Mouse (Mus musculus): Measurements from ENCODE around the gene Ankrd49. TPM values are rescaled to one million over a fixed set of nuclear protein-coding genes. Genes with fewer than 3 reads are reported as not detected.
A peak's percentile ranks its signal among the peaks of the same experiment; 100 is the strongest.

The Ankrd49 gene
- polyA plus RNA-seq, 1 experiment: 26.9 TPM

DNA sequence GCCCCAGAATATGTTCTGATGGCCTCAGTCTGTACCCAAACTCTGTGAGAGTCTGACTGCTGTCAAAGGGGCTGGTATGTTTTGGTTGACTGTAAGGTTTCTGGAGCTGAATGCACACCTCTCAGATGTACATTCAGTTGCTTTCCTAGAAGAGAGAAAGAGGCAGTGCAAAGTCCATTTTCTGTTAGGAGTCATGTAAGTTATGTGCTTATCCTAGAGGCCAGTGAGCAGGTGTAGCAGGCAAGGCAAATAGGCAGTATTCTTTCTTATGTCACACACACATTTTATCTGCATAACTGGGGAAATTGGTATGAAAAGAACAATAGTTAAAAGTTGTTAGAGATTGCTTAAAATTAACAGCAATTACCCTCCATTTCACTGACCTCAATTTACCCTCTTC lies 30.7 kb downstream of the Ankrd49 start:
- Histone ChIP-seq H3K9ac (ENCODE audit: low read depth, poor library complexity, severe bottlenecking) (no peak overlapping the region), H3K27ac (ENCODE audit: insufficient read depth, low read length) (no peak overlapping the region), H3K4me1 (ENCODE audit: control insufficient read depth, insufficient read depth, low read length) (no peaks in the 10 kb centered on the region), H3K9me3 (replicated peaks; ENCODE audit: control insufficient read depth, insufficient read depth, low read length, poor library complexity, severe bottlenecking) (no peaks in the 10 kb centered on the region), H3K36me3 (ENCODE audit: control insufficient read depth, insufficient read depth, low read length, poor library complexity, severe bottlenecking) (no peaks in the 10 kb centered on the region), H3K4me3 (ENCODE audit: low read depth, low read length) (no peak overlapping the region), H3K27me3 (ENCODE audit: control insufficient read depth, insufficient read depth, low read length, poor library complexity, severe bottlenecking) (peaks cover 2% of the 10 kb centered on the region; the same call in 1 of the 2 replicates)
- TF ChIP-seq POLR2A (IDR thresholded peaks at IDR 0.05; ENCODE audit: insufficient read depth, low read length) (no peak), CTCF (IDR thresholded peaks at IDR 0.05; ENCODE audit: low read depth, low read length) (no peak), EP300 (IDR thresholded peaks at IDR 0.05; ENCODE audit: insufficient read depth, low read depth, low read length) (no peak)

- Histone ChIP-seq H3K9me3 (replicated peaks; ENCODE audit: control insufficient read depth, insufficient read depth, low read length, poor library complexity, severe bottlenecking) (no peaks in the 10 kb centered on the region), H3K36me3 (ENCODE audit: control insufficient read depth, insufficient read depth, low read length, poor library complexity, severe bottlenecking) (no peaks in the 10 kb centered on the region), H3K4me1 (ENCODE audit: control insufficient read depth, insufficient read depth, low read length) (no peaks in the 10 kb centered on the region), H3K4me3 (ENCODE audit: low read depth, low read length) (peak within 1 kb of the TSS; percentile 33), H3K27ac (ENCODE audit: insufficient read depth, low read length) (no peak within 1 kb of the TSS), H3K9ac (ENCODE audit: low read depth, poor library complexity, severe bottlenecking) (peak within 1 kb of the TSS; percentile 30), H3K27me3 (ENCODE audit: control insufficient read depth, insufficient read depth, low read length, poor library complexity, severe bottlenecking) (peaks cover 2% of the 10 kb centered on the region; the same call in 1 of the 2 replicates)
- TF ChIP-seq EP300 (IDR thresholded peaks at IDR 0.05; ENCODE audit: insufficient read depth, low read depth, low read length) (no peak), CTCF (IDR thresholded peaks at IDR 0.05; ENCODE audit: low read depth, low read length) (no peak), POLR2A (IDR thresholded peaks at IDR 0.05; ENCODE audit: insufficient read depth, low read length) (no peak)
Observed at GRCm38 (mm10) chr9:14752001-14752522, 32.6 kb downstream of the Ankrd49 start, which contains the start of gene Fut4. Fut4 (minus strand) TSS chr9:14752393.

GRCm38 (mm10) chr9:14751503-14752000 lies 33.1 kb downstream of the Ankrd49 start:
- H3K27ac ChIP-seq (ENCODE audit: insufficient read depth, low read length): no peak overlapping the region
- no peaks in the 10 kb centered on the region for H3K4me1 ChIP-seq (ENCODE audit: control insufficient read depth, insufficient read depth, low read length)
- H3K36me3 ChIP-seq (ENCODE audit: control insufficient read depth, insufficient read depth, low read length, poor library complexity, severe bottlenecking): no peaks in the 10 kb centered on the region
- TF ChIP-seq EP300 (IDR thresholded peaks at IDR 0.05; ENCODE audit: insufficient read depth, low read depth, low read length) (no peak), CTCF (IDR thresholded peaks at IDR 0.05; ENCODE audit: low read depth, low read length) (no peak), POLR2A (IDR thresholded peaks at IDR 0.05; ENCODE audit: insufficient read depth, low read length) (no peak)
- peak overlapping the region; percentile 33 for H3K4me3 ChIP-seq (ENCODE audit: low read depth, low read length)
- peaks cover 2% of the 10 kb centered on the region; the same call in 1 of the 2 replicates for H3K27me3 ChIP-seq (ENCODE audit: control insufficient read depth, insufficient read depth, low read length, poor library complexity, severe bottlenecking)
- H3K9me3 ChIP-seq (replicated peaks; ENCODE audit: control insufficient read depth, insufficient read depth, low read length, poor library complexity, severe bottlenecking): no peaks in the 10 kb centered on the region
- peak overlapping the region; percentile 30 for H3K9ac ChIP-seq (ENCODE audit: low read depth, poor library complexity, severe bottlenecking)

GRCm38 (mm10) chr9:14750901-14751502 lies 33.7 kb downstream of the Ankrd49 start:
- H3K27ac ChIP-seq (ENCODE audit: insufficient read depth, low read length): no peak overlapping the region

DNA sequence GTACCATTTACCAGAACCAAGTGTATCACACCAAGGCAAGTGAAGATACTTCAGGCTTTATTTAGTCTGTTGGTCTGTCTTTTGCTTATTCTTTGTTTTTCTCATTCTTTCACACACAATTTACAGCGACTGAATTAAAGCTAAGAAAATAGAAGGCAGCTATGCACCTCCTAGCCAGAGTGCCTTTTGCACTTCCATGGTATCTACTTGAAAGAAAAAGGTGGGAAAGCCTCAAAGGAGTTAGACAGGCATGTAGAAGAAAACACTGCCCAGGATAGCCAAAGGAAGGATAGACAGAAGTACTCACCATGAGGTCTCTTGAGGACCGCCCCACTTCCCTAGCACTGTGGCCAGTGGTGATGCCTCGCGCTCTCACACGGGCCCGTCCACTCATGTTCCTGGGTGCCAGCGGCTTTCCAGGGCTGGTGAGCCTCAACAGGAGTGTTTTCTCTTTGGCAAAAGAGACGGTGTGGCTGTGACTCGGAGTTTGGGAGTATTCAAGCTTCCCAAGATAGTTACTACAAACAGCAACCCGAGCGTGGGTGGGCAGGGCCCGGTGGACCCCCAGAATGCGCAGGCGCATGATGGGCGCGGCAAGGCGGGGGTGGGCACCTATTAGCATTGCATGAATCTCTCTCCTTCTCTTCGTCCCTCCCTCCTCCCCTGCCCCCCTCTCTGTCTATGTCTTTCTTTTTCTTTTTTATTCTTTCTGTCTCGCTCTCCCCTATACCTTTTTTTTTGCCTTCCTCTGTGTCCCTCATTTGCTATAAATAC lies 44.3 kb downstream of the Ankrd49 start, which contains the start of gene Piwil4:
Gene Piwil4 (minus strand): TSS at position 583 of the 774 bp plus-strand sequence.
- Histone ChIP-seq H3K9me3 (replicated peaks; ENCODE audit: control insufficient read depth, insufficient read depth, low read length, poor library complexity, severe bottlenecking) (no peaks in the 10 kb centered on the region), H3K9ac (ENCODE audit: low read depth, poor library complexity, severe bottlenecking) (no peak within 1 kb of the TSS), H3K27me3 (ENCODE audit: control insufficient read depth, insufficient read depth, low read length, poor library complexity, severe bottlenecking) (no peaks in the 10 kb centered on the region), H3K4me3 (ENCODE audit: low read depth, low read length) (no peak within 1 kb of the TSS), H3K4me1 (ENCODE audit: control insufficient read depth, insufficient read depth, low read length) (peaks cover 4% of the 10 kb centered on the region), H3K36me3 (ENCODE audit: control insufficient read depth, insufficient read depth, low read length, poor library complexity, severe bottlenecking) (no peaks in the 10 kb centered on the region), H3K27ac (ENCODE audit: insufficient read depth, low read length) (no peak within 1 kb of the TSS)
- TF ChIP-seq CTCF (IDR thresholded peaks at IDR 0.05; ENCODE audit: low read depth, low read length): no peak
- TF ChIP-seq POLR2A (IDR thresholded peaks at IDR 0.05; ENCODE audit: insufficient read depth, low read length): no peak

More at GRCm38 (mm10) chr9:14750901-14751502, 33.7 kb downstream of the Ankrd49 start:
- Histone ChIP-seq H3K9ac (ENCODE audit: low read depth, poor library complexity, severe bottlenecking) (peak overlapping the region; percentile 30; the same call in 1 of the 2 replicates), H3K27me3 (ENCODE audit: control insufficient read depth, insufficient read depth, low read length, poor library complexity, severe bottlenecking) (peaks cover 2% of the 10 kb centered on the region; the same call in 1 of the 2 replicates), H3K4me1 (ENCODE audit: control insufficient read depth, insufficient read depth, low read length) (no peaks in the 10 kb centered on the region), H3K9me3 (replicated peaks; ENCODE audit: control insufficient read depth, insufficient read depth, low read length, poor library complexity, severe bottlenecking) (no peaks in the 10 kb centered on the region), H3K4me3 (ENCODE audit: low read depth, low read length) (peak overlapping the region; percentile 33), H3K36me3 (ENCODE audit: control insufficient read depth, insufficient read depth, low read length, poor library complexity, severe bottlenecking) (no peaks in the 10 kb centered on the region)
- TF ChIP-seq EP300 (IDR thresholded peaks at IDR 0.05; ENCODE audit: insufficient read depth, low read depth, low read length): no peak
- no peak for TF ChIP-seq POLR2A (IDR thresholded peaks at IDR 0.05; ENCODE audit: insufficient read depth, low read length)
- TF ChIP-seq CTCF (IDR thresholded peaks at IDR 0.05; ENCODE audit: low read depth, low read length): no peak

All from ES-Bruce4 (cell line).